Mouse (Mus musculus) right cerebral cortex, adult 18-20 months (tissue): ENCODE data around the gene T2.

Experiments
- DNase-seq: peaks from one replicate; pipeline ENCODE4 v3.0.0; 2022; ENCODE audit warnings: mixed read lengths

The T2 gene

DNA sequence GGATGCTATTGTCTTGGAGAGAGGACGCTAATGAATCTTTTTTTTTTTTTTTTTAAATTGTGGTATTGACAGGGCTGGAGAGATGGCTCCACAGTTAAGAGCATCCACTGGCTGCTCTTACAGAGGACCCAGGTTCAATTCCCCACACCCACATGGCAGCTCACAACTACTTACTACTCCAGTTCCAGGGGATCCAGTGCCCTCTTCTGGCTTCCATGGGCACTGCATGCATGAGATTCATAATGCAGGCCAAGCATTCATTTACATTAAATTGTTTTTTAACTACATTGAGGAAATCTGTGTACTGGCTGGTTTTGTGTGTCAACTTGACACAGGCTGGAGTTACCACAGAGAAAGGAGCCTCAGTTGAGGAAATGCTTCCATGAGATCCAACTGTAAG lies 64.9 kb downstream of the T2 start:
- DNase-seq = no peak

DNA sequence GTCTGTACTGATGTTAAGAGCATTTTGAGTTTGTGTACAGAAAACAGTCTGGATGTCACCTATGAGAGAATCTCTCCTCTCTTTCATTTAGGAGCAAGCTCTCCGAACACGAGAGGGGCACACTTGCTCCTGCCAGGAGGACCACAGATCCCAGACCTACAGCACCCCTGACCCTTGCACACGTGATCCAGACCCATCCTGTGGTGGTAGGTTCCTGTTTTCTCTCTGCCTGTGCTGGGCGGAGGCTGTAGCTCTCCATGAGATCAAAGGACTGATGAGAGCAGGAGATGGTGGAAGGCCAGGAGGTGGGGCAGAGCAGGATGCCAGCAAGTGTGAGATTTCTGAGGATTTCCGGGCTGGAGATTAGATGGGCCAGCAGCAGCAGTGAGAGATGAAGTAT lies 65.7 kb downstream of the T2 start:
- no peak for DNase-seq

DNA sequence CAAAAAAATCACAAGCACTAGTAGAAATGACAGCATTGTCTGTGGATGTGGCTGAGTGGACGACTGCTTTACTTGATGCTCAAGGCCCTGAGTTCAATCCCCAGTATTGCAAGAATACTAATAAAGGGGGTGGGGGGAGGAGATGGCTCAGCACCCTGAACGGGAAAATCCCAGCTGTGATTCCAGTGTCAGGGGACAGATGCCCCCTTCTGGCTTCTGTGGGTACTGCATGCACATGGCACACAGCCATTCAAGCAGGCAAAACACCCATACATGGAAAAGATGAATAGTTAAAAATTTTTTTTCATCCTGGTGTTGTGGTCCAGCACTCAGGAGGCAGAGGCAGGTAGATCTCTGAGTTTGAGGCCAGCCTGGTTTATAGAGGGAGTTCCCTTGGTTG lies 67.5 kb downstream of the T2 start:
- DNase-seq = no peak

DNA sequence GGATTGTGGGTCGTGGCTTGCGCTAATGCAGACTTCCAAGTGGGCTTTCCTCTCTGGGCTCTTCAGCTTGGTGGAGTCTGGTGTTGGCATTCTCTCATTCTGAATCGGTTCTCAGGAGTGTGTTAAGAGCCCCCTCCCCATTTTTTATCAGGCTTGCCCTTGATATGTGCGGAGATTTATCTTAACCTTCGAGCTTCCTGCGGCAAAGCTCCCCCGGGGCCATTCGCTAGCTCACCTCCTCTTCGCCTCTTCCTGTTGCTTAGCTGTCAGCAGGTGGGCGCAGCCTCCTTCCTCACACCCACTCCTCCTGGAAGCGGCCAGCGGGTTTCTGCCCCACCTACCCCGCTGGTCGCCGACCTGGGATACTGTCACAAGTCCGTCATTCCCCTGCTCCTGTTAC lies 73.6 kb downstream of the T2 start:
- no peak for DNase-seq

DNA sequence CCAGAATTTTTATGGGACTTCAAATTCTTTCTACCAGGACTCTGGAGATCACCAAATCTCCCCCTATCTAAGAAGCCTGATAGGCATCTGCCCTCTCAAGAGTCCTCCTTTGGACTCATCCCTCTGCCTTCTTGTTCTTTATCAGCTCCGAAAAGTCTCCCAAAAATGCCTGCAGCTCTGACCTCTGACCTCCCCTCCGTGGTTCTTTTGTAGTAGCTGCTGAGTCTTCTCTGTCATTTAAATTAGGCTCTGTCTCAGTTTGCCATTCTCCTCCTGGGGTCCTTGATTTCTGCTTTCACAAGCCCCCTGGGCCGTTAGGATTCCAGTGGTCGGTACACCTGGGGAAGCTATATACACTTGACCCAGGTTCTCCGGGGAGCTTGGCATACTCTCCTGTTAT lies 74.1 kb downstream of the T2 start:
- DNase-seq = no peak

DNA sequence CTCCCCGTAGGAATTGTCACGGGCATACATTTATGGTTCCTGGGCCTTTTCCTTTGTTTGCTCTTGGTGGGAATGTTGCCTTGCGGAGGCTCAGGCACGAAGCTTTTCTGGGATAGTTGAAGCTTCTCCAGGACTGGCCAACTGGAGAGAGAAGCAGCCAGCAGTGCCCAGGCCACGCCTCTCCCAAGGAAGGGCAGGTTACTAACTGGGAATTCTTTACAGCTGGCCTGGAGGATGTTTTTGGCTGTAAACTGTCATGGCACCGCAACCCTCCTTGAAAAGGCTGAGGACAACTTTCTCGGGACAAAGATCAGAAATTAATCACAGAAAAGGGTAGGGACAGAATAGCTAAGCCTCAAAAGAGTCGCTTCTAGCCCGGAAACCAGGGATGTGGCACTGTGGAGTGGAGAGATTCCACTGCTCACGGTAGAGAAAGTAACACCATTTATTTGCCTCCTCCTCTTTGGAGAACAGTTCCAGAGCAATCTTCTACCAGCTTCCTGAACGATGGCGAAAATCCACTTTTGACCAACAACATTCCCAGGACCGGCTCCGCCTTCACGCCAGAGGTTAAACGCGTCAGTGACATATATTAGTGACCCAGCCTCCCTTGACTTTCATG lies 76.5 kb downstream of the T2 start:
- DNase-seq = no peak

DNA sequence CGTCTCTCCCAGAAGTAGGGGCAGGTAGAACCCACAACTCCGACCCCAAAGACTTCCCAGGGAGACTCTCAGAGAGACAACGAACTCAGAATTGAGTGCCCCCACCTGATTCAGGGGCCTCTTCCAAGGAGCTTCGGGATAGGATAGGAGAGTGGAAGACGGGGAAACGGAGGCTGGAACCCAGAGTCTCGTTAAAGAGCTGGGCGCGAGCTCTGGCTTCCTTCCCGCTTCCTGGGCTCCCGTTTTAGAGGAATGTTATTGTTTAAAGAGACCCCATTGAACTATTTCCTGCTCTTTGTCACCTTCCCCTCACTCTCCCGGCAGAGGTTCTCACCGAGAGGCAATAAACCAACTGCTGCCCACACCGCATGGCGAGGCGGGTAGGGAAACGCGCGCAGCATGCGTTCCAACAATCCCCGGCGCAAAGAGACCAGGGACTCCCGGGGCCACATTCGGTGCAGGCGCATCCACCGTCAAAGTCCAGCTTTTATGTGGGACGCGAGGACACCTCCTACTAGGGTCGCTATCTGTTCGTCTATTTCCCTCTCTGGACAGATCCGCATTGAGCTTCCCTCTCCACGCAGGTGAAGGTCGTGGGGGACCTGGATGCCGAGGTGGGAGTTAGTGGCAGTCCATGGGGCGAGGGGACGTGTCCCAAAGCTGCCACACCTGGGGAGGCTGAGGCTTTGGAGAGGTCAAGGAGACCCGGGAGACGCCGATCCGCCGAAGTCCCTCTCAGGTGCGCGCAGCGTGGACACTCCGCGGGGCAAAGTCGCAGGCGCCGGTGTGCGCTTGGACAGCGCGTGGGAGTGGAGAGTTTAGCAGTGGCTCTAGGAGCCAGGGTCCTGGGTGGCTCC lies 77.6 kb downstream of the T2 start:
- no peak for DNase-seq

DNA sequence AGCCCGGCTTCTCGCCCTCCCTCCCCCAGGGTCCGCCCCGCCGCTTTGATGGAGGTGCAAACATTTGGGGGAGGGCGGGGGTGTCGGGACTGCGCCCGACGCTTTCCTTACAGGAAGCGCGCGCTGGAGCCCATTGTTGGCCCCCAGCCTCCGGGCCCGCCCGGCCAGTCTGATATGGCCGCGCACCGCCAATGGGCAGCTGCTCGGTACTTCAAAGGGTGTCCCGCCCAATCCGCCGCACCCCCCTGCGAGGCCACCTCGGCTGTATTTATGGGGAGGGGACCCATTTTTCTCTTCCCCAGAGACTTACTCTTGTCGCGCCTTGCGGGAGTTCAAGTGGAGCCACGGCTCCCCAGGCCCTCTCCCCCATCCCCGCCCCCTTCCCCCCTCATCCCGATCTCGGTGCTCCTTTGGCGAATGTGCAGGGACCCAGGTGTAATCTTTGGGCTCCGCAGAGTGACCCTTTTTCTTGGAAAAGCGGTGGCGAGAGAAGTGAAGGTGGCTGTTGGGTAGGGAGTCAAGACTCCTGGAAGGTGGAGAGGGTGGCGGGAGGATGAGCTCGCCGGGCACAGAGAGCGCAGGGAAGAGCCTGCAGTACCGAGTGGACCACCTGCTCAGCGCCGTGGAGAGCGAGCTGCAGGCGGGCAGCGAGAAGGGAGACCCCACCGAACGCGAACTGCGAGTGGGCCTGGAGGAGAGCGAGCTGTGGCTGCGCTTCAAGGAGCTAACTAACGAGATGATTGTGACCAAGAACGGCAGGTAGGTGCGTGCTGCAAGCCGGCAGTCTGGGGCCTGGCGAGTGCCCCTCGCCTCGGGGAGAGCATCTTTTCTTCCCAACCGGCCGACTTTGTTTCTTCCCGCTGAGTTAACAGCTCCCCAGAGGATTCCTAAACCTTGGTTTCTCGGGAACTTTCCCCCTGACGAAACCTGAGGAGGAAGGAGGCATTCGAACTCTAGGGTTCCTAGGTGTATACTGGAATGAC lies 78.5 kb downstream of the T2 start, which contains the start of gene T:
TSS of gene T (plus strand) at position 446 of the 983 bp plus-strand sequence.
- no peak for DNase-seq

DNA sequence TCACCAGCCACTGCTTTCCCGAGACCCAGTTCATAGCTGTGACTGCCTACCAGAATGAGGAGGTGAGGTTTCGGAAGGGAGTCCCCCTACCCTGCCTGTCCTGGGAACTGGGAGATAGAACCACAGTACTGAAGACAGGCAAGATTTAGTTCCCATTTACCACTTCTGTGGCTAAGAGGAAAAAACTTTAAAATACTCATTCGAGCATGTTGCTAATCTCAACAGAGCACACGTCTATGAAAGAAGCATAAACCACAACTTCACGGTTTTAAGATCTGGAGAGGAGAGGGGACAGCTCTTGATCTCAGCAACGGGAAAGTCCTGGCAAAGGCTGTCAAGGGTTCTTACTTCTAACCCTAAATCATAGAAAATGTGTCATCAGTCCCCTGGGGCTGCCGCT lies 80.4 kb downstream of the T2 start:
- no peak for DNase-seq

DNA sequence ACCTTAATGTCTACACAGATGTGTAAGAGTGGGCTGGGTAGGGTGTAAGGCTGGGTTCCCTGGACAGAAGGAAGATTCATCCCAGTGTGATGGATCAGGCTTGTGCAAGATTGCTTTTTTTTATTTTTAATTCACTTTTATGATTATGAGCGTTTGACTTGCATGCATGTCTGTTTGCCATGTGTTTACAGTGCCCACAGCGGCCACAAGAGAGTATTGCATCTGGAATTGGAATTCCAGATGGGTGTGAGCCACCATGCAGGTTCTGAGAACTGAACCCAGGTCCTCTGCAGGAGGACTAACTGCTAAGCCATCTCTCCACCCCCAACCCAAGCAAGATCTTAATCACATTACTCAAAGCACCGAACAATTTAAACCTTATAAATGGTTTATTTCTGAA lies 88.3 kb downstream of the T2 start:
- DNase-seq = no peak

DNA sequence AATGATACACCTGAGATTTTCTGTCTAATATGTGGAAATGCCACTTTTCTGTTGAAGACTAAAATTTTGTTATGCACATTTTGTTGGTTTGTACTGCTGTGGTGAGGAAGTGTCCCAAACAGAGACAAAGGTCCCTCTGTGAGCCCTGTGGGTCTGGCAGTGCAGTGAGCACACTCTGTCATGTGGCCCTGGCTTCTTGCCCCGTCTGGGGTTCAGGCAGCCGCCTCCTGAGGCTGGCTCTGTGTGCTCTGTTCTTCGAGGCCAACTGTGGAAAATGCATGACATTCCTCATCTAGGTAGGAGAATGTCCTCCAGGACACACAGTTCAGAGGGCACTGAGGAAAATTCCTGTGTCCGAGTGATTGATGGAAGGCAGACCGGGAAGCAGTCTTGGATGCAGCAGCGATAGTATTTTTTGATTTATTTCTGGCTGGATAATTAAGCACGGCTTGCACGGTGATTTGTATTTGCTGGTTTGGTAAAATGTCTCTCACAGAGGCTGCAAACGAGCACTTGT lies 91.9 kb downstream of the T2 start:
- no peak for DNase-seq

DNA sequence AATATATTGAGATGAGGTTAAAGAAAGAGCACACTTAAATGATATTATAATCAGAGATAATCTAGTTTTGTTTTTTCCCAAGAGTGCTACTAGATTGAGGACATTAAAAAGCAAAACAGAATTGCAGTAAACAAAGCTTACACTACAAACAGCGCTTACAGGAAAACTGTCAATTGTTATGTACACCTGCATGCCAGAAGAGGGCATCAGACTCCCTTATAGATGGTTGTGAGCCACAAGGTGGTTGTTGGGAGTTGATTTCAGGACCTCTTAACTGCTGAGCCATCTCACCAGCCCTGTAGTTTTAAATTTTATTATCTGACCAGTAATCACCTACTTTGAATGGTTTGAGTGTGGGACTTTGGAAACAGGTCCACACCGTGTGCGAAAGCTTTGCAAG lies 92.5 kb downstream of the T2 start:
- no peak for DNase-seq

DNA sequence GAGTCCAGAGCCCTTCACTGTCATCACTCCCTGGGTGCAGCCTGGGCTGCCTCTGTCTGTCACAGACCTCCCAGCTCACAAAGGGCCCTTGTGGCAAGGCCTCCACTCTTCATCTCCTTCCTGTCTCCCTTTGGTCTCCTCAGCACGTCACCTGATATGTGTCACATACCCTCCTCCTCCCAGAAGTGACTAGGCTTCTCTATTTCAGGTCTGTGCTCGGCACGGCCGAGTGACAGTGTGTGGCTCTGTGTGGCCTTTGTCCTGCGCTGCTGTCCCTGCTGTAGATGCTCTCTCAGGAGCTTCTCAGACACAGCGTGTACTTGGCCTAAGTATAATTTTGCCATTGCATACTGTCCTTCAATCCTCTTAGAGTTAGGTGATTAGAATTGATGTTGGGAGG lies 99.4 kb downstream of the T2 start:
- DNase-seq = no peak

DNA sequence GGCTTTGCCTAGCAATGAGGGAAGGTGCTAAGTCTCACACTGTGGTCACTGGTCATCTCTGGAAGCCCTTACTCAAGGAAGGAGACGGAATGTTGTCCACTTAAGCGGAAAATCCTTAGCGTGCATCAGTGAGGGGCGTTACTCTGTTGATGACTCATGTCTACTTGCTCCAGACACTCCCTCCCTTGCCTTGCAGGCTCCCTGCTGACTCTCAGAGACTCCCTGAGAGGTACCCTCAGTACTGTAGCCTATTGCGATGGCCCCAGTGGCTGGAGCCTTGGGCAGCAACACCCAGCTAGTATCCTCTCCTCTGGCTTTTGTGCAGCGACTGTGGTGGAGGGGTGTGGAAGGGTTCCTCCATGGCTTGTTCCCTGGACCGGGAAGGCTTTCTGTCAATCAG lies 99.8 kb downstream of the T2 start:
- DNase-seq = no peak

DNA sequence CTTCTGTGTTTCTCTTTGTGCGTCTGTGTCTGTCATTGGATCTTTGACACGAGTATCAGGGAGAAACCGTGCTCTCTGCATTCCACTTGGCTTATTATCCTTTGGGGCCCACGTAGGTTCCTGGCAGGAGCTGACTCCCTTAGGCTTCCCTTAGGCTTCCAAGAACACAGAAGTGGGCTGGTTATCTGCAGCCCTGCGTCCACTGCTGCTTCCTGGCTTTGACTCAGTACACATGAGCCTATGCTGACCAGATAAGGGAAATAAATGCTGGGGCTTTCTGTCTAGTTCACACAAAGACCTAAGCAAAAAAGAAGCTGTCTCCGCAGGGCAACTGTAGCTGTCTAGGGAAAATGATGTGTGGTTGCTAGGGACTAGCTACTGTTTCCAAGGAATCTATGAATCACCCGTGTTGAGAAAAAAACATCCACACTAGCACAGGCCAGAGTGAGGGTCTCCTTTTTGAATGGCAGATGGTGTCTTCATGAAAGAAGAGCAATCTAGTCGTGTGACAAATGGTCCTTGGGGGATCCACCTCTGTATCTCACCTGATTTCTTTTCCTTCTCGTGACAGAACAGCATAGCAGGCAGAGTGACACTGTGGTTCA lies 101.2 kb downstream of the T2 start:
- no peak for DNase-seq

DNA sequence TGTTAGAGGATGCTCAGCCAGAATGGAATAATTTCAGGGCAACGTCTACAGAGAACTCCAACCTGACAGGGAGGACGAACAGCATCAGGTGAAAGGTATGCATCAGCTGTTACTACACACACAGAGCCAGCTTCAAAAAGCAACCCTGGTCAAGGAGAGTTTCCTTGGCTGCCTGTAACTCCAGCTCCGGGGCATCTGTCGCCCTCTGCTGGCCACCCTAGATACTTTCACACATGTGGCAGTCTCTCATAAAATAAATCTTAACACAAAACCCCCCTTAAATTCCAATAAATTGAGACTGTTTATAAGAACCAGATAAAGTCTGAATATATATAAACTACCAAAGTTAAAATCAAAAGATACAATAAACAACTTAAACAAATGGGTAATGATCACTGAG lies 105.8 kb downstream of the T2 start:
- DNase-seq = peak; percentile 46

DNA sequence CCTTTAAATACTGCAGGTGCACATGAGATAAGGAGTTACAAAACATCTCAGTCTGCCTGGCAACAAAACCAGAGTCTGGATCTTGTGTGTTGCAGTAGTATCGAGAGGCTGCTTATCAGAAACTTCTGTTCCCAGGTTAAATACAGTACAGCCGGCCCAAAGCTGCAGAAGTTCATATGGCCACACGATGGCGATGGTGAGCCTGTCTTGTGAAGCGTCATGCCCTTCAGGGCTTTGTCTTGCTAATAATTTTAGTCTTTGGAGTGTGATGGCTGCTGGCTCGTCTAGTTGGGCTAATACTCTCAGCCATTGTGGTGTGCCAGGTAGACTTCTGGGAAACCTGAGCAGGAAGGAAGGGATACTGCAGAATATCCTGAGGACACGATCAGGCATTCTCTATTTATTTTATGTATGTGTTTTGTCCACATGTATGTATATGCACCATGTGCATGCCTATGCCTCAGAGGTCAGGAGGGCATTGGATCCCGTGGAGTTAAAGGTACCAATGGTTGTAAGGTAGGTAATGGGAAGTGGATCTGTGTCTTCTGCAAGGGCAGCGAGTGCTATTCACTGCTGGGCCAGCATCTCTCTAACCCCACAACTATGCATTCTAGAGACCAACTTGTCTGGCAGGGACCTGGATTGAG lies 107.8 kb downstream of the T2 start:
- DNase-seq = peak; percentile 63

DNA sequence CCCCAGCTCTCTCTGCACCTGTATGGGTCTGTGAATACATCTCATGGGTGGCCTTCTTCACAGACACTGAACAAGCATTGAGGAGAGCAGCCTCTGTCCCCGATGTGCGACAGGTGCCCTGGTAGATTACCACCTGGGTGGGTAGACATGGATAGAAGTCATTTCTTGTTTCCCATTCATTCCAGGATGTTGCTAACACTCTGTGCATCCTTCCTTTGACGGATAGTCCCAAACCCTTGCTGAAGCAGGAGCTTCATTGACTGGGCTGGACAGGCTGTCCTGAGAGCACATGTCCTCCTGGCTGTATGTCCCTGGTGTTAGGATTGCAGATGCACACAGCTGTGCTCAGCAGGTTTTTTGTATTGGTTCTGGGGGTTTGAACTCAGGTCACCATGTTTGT lies 112.0 kb downstream of the T2 start:
- DNase-seq = no peak

DNA sequence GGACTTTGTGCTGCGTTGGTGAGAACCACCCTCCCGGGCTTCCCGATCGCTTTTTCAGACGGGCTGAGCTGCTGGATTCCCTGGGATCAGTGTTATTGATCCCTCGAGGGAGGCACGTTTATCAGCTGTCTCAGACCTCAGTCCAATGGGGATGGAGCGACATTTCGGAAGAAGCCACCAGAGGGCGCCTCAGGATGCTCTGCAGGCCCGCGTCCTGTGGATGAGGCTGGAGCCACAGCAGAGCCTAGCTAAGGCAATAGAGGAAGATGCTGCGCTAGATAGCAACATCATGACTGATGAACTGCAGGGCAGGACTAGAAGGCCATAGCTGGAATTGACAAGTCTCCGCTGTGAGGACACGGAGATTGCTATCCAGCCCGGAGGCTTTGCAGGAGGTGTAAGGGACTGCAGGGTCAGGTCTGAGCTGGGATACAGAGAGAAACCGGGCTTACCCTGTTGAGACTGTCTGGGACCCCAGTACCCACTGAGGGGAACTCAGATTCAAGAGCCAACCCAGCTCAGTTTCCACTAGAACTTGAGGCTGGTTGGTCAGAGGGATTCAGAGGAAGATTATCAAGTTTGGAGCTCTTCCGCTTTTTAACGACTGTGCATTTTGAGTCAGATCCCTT lies 113.0 kb downstream of the T2 start:
- DNase-seq = peak; percentile 89
